Mouse (Mus musculus): ENCODE data around the gene Ccdc177.
A peak's percentile ranks its signal among the peaks of the same experiment; 100 is the strongest.

Gene Ccdc177

DNA sequence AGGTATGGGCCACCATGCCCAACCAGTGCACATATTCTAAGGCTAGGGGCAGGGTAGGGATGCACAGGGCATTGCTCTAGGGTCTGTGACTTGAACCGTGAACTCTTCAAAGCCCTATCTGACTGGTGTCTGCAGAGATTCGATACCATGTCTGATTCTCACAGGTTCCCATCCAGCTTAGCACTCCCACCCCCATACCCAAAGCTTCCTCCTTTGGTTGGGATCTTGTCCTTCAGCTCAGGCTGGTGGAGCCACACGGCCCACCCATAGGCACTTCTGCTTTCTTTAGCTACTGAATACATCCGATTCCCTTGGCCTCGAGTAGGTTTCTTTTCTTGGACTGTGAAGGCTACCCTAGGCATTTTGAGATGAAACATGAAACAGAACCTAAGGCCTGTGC, 24.5 kb upstream of the Ccdc177 start:
- DNase-seq (ENCODE audit: low read depth), result no peak

DNA sequence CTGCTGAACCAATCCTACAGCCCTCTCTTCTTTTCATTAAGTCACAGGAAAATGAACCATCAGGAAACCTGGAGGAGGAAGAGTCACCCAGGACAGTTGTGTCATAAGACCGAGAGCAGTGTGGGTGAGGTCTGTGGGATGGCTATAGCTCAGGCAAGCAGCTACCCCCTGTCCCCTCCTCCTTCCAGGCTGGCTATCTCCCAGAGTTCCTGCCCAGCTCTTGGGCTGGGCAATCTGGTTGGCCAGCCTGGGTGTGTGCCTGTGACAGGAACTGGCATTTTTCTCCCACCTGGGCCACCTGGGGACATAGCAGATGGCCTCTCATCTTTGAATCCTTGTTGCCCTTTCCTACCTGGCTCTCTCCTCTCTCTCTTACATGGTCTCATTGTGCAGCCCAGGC, 23.4 kb upstream of the Ccdc177 start:
- no peak for DNase-seq (ENCODE audit: low read depth)

DNA sequence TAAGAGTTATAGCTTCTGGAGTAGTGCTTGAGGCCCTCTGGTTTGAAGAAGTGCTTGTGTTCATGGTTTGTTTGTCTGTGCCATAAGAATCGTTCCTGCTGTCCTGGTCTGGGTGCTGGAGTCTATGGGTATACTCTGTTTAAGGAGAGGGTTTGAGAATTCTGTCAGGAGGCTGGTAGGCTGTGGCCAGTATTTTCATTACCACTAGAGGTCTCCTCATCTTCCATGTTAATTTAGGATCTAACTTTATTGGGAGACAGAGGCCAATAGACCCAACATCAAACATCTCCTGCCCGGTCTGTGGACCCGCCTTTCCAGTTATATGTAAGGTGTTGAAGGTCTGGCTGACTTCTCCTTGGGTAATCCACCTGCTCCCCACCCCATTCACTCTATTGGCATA, 22.4 kb upstream of the Ccdc177 start:
- no peak for DNase-seq (ENCODE audit: low read depth)

DNA sequence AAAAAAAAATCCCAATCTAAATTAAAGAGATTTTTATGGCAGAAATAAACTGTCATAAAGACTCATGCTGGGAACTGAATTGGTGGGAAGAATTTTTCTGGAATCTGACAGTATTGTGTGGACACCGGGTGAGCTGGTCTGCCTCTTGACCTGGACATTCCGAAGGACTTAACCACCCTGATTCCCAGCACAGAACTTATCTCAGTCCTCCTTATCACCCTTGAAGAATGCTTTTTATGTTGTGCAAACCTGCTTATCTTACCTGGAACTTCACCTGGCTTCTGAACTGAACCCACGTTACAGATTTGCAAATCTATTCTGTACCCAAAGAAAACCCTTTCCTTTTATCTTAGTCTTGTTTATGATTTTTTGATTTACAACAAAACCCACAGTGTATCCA, 21.7 kb upstream of the Ccdc177 start:
- DNase-seq (ENCODE audit: low read depth), result no peak

DNA sequence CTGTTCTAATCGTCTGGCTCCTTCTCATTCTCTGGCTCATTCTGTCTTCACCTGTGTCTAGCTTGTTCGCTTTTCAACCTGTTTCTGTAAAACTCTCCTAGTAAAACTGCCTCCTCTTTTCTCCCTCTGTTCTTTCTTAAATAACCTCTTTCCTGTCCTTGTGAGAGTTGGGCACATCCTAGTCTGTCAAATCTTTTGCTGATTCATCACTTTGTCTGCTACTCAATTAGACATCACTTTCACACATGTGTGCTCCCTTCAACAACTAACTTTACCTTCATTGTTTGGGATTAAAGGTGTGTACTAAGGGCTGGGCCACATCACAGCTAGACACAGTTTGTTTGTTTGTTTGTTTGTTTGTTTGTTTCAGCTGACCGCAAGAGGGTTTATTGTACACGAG, 19.3 kb upstream of the Ccdc177 start:
- DNase-seq (ENCODE audit: low read depth), result no peak

DNA sequence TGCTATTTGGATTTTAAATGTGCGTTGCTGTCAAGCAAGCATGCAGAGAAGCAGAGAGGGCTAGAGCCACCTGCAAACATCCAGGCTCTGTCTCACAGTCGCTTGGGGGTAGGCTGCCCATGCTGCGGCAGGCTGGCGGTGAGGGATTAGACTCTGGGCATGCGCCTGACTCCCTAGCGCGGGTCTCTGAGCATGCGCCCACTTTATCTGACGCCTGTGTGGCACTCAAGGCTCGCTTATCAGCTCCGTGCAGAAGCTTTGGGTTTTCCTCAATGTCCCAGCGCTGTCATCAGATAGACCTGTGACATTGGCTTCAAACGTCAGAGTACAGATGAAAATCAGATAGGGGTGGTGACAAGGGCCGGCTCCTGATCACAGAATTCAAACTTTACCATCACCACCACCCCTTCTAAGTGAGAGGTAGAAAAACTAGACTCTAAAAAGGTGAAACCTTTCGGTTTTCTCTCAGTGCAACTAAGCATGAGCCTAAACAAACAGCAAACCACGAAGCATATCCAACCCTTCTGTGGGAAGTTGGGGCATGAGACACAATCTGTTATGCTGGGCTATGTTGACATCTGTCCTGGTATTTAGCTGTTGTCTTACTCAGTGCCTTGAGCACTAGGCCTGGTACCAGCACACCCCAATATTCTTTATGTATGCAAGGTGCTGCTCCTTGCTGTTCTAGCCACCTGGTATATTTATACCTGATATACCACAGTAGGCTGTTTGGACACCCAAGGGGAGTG, 17.9 kb upstream of the Ccdc177 start:
- peak; percentile 47 for DNase-seq (ENCODE audit: low read depth)

DNA sequence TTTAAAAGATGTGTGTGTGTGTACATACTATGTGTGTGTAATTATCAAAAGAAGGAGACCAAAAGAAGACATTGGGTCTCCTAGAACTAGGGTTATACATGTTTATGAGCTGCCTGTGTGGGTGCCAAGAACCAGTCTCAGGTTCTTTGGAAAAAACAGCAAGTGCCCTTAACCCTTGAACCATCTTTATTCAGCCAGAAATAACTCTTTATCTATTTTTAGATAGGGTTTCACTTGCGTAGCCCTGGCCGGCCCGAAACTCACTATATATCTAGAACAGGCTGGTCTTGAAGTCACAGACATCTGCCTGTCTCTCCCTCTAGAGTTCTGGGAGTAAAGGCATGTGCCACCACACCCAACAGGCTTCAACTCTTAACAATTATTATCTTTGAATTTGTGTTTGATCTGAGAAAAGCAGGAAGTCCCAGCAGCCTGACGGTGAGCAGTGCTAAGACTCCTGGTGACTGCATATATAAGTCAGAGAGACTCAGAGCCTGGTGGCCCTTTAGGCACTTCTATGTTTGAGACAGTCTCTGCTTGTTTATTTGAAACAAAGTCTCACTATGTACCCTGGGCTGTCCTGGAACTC, 15.7 kb upstream of the Ccdc177 start:
- DNase-seq (ENCODE audit: low read depth), result peak; percentile 53

DNA sequence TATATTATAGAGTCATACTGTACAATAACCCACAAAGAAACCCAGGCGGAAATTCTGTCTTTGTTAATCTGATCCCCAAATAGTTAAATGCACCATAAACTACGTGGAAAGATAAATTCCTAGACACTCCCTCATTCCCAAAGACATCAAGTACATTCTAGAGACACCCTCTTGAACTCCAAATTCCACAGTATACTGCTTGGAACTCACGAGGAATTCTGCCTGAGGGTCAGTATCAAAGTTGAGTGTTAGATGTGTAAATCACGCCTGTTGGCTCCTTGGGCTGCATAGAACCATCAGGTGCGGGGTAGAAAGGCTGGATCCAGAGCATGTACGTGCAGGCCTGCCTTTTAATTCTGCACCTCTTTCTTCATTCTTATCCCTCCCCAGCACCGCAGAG, 14.3 kb upstream of the Ccdc177 start:
- no peak for DNase-seq (ENCODE audit: low read depth)

DNA sequence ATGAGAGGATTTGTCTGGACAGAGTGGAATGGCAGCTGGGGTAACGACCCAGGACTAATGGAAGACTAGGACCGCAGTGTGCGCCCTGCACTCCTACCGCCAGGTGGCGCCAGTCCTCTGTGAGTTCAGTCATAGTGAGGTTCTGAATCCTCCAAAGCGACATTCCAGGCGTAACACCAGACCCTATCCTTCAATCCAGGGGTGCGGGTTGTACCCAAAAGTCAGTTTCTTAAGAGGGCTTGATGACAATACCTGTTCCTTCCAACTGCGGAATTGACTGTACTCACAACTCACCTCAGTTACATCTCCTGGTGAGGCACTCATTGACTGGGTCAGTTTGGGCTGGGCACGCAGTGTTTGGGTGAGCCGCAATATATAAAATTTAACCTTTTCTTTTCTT, 9.2 kb upstream of the Ccdc177 start:
- peak; percentile 87 for DNase-seq (ENCODE audit: low read depth)

DNA sequence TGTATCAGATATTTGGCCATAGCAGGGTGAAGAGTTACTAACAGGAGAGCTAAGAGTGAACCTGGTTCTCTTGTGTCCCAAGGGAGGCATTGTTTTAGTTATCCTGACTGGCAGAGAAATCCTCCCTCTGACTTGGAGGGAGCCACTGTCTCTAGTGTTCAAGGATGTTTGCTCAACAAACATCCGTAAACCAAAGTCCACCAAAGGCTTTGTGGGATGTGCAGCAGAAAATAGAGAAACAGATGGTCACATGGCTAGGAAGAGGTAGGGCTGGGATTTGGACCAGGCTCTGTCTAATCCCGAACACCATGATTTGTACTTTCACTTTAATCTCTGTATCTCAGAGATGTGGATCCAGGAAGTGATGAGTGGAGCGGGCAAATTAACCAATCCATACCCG, 3.6 kb upstream of the Ccdc177 start:
- DNase-seq (ENCODE audit: low read depth), result no peak

DNA sequence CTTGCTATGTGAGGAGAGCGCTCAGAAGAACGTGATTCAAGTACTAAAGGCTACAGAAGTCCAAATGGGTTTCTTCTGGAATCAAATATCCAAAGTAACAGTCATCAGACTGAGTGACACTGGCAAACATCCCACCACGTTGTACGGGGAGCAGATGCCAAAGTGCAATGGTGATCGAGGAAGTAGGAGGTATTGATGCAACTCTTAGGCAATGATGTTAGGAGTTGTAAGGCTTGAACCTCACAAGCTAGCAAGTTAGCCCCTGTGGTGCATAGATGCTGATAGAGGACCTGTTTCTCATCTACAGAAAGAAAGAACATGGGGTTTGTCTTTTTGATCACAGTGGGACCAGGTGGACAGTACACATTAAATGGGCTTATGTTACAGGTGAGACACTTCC, 2.5 kb upstream of the Ccdc177 start:
- no peak for DNase-seq (ENCODE audit: low read depth)

DNA sequence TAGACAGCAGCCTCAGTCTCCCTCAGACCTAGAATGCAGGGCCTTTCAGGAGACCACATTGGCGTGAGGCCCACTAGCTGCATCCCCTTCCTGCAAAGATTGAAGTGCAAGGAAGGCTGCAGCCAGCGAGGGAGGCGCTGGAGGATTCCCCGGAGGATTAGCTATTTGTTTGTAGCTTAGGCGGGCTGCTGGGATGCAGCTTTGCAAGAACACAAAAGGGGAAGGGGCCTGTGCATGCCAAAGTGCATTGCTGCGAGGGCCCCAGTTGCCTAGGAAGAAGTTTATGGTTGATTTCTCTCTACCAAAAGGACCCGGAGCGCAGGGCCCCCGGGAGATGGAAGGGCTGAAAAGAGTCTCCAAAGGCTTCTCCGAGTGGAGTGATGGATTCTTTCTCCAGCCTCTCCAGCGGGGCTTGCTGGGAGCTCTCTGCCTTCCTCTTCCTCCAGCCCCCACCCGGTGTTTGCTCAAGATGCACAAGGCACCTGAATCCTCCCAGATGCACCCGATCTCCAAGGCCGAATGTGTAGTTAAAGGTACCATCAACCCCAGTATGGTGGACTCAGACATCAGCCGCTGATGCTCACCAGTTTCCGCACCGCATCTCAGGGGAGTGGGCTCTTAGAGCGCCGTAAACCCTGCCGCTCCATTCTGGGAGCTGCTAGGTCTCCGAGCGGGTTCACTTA, 633 bp downstream of the Ccdc177 start:
- no peak for DNase-seq (ENCODE audit: low read depth)

DNA sequence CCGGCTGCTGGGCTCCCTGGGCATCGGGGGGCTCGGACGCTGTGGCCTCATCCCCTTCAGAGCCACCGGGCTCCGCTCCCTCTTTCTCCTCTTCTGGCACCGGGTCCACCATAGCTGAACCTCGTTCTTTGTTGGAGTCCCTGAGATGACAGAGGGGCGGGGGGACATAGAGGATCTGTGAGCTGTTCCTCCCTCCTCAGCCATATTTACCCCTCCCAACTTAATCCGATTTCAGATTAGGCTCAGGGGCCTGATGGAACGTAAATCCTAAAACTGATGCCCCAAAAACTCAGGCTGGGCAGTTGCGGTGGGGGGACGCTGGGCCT, 1.1 kb downstream of the Ccdc177 start:
- DNase-seq (ENCODE audit: low read depth), result no peak

DNA sequence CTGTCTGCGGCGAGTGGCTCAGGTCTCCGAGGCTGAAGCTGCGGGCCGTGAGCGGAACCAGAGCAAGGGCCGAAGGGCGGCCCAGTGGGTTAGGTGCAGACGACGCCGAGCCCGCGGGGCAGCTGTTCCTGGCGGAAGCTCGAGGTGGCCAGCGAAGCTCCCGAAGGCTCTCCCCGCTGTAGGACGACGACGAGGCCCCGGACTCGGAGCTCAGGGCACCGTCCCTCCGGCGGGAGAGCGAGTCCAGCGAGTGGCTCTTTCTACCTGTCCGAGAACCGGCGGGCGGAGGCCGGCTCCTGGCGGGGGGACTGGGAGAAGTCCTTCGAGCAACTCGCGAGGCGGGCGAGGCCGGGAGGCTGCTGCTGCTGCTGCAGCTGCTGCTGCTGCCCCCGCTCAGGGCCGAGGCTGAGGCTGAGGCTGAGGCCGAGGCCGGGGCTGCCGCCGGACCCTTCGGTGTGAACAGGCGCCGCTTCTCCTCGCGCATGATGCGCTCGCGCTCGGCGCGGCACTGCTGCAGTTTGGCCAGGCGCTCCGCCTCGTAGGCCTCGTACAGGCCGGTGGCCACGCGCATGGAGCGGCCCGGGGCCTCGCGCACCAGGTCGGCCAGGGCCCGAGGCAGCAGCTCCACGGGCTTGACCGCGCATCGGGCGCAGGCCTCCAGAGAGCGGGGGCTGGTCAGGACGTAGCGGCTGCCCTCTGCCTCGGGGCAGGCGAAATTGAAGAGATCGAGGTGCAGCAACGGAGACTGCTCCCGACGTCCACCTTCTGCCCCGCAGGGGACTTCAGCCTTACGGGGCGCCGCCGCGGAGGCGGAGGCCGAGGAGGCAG, 1.7 kb downstream of the Ccdc177 start:
- no peak for DNase-seq (ENCODE audit: low read depth)

DNA sequence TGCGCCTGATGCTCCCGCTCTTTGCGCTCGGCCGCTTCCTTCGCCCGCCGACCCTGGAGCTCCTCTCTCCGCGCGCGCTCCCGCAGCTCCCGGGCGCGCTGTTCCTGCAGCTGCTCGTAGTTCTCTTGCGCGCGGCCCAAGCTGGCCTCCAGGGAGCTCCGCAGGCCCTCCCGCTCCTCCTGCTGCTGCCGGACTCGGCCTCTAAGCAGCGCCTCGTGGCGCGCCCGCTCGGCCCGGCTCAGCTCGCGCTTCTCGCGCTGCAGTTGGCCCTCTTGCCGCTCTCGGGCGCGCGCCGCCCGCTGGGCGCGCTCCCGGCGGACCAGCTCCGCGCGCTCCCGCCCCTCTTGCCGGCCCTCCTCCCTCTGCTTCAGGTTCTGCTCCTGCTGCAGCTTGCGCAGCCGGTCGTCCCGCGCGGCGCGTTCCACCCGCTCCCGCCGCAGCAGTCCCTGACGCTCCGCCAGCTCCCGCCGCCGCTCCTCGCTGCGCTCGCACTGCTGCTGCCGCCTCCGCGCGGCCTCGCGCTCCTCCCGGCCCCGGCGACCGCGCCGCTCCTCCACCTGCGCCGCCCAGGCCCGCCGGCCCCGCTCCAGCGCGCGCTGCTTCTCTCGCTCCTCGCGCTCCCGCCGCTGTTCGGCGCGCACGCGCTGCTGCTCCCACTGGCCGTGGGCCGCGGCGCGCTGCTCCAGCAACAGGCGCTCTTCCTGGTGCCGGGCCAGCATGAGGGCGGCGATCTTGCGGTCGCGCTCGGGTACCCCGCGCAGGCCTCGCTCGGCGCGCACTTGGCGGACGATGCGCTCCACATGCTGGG, 2.5 kb downstream of the Ccdc177 start:
- peak; percentile 30 for DNase-seq (ENCODE audit: low read depth)

DNA sequence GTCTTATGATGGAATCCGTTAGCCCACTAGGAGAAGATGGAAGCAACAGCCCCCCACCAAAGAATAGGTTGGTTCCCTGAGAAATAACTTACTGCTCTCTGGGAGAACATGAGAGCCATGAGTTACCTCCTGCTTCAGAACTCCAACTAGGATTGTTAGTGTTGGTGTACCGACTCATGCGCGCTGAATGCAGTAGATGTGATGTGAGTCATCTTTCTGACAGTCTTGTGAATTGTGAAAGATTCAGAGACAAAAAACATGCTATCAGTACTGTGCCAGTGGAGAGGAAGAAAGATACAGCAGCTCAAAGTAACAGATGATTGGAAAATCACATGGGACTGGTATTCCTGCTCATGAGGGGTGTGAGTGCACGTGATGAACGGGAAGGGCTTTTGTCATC, 8.9 kb downstream of the Ccdc177 start:
- no peak for DNase-seq (ENCODE audit: low read depth)

DNA sequence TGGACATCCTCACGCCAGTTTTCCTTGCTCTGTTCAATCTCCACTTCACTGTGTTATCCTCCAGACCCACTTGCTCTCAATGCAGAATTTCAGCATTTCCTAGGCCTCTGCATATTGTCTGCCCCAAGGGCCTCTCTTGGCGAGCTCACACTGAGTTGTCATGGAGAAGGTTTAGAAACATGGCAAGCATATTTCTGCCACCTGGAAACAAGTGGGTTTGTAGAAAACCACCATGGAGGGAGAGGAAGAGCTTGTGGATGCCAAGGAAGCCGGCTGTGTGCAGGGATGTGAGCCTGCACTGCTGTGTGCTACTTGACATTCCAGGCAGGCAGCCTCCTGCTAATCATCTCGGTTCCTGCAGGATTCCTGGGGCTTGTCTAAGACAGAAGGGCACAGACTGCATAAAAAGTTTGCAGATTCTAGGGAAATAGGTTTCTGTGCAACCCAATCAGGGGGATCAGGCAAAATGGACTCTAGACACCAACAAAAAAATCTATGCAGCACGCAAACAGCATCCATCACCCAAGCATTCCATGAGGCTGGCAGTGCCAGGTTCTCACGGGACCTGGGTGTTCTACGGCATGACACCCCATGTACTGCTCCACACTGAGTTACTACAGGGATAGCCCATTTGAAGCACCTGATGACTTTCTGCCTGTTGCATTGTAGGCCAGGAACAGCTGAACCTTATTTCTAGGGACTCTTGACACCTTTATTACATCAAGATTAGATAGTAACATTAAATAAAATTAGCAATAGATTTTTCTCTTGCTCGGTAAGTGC, 14.3 kb downstream of the Ccdc177 start:
- no peak for DNase-seq (ENCODE audit: low read depth)

DNA sequence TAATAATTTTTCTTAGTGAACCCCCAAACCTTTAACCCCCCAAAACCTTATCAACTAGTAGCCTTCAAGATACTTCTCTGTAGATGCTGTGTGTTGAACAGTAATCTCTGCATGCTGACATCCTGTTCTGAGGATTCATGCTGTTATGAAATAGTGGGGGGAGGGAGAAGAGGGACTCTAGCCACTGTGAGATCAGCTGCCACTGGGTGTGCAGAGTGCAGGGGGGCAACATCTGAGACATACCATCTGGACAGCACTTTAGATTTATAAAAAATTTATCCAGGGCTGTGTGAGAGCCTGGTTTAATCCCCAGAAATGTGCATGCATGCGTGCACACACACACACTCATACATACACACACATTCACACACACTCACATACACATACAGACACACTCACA, 15.9 kb downstream of the Ccdc177 start:
- DNase-seq (ENCODE audit: low read depth), result no peak

DNA sequence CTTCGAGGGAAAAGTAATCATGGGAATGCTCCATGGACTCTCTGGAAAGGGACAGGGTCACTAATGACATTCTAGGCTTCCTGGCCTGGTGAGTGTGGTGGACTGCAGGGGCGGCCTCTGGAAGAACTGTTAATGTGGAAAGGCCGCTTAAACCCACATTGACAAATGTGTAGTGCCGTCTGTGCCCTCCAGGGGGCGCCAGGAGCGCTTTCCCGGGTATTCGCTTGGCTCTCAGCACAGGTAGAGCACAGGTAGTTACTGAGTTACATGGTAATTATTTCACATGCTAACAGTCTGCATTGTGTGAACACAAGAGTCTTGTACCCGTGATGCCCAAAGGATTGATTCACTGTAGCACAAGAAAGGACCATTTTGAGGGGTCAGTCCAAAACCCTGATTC, 21.0 kb downstream of the Ccdc177 start:
- peak; percentile 46 for DNase-seq (ENCODE audit: low read depth)

DNA sequence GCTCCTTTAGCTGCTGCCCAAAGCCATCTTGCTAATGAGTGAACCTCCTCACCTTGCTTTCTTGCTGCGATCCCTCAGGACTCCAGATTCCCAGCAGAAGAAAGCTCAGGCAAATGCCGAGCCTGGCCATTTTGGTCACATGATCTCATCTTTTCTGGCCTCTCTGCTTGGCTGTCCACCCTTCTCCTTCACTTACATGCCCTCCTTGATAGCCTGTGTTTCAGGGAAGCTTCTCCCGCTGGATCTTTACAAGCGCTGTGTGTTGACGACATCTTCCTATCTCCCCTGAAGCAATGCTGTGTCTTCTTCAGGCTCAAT, 23.2 kb downstream of the Ccdc177 start:
- no peak for DNase-seq (ENCODE audit: low read depth)
